Mouse (Mus musculus): ENCODE data around the gene Zbtb6. TPM values are rescaled to one million over a fixed set of nuclear protein-coding genes. Genes with fewer than 3 reads are reported as not detected.
A peak's percentile ranks its signal among the peaks of the same experiment; 100 is the strongest.

Gene Zbtb6
- total RNA-seq (2021), result 1 to 10 TPM; 6.7 to 7.0 TPM

DNA sequence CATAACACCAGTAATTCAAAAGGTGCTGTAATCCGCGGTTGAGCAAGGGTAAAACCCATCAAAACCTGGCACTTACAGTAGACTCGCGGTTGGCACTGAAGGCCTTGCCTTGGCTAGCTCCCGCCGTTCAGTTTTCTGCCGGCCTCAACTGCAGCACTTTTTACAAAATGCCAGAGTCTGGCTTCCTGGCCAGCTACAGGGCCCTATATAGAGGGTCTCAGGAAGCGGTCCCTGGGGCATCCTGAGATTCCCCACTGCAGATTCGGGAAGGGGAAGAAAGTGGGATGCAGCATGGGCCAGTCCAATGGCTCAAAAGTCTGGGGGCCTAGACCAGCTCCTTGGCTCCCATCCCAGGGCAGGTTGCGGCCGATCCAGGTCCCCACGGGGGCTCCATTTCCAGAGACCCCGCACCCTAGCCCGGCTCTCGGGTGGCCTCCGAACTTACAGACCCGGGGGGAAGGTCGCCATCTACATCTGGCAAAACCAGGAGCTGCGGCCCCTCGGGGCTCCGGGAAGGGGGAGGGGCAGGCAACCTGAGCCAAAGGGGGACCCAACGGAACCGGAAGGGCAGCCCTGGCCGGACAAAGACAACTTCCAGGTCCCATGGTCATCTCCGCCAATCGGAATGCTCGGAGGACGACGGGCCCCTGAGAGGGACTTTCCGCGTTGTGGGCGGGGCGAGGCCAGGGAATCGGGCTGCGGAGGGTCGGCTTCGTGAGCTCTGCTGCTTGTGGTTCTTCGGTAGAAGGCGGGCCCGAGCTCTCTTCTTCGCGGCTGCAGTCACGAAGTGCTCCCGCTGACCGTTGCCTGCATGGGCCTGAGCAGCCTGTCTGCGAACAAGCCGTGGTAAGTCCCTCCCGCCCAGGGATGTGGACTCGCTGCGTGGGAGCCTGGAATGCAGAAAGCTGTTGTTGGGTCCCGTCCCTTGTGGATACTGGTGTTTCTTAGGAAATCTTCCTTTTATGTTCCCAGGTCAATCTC lies at the start of gene Zbtb6, which contains the start of the genes Zbtb26 and Rabgap1:
Gene Zbtb6, minus strand, starts transcription at position 561 of the 981 bp plus-strand sequence.
Gene Zbtb26, minus strand, starts transcription at position 525 of the 981 bp plus-strand sequence.
Gene Rabgap1, plus strand, starts transcription at position 669 of the 981 bp plus-strand sequence.
- DNase-seq, result peak; percentile 97

GRCm38 (mm10) chr2:37488956-37489355 lies 46.0 kb upstream of the Zbtb6 start:
- DNase-seq, result no peak

GRCm38 (mm10) chr2:37486408-37486807 lies 43.4 kb upstream of the Zbtb6 start:
- no peak for DNase-seq

DNA sequence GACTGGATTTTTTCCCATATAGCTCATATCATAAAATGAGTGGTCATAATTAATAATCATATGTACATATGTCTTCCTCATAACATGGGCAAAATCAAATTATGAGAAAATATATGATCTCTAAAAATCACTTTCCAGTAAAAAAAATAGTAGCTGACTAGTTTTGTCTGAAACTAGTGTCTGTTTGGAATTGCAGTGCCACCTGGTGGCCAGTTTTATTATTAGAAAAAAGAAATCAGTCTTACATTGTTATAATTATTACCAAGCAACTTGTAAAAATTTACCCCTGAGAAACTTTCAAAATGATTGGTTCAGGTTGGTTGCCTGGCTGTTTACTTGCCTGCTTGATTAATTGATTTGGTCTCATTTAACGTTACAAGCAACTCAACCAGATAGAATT lies 42.4 kb upstream of the Zbtb6 start:
- DNase-seq, result peak; percentile 32

DNA sequence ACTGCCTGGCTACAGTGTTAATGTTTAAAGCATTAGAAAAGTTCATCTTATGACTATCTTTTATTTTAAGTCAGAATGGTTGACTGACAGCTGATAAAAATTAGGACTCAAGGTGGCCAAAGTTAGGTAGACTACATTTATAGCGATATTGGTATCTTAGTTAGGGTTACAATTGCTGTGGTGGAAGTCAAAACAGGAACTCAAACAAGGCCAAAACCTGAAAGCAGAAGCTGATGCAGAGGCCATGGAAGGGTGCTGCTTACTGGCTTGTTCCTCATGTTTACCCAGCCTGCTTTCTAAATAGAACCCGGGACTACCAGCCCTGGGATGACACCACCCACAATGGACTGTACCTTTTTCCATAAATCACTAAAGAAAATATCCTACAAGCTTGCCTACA lies 41.2 kb upstream of the Zbtb6 start:
- DNase-seq, result no peak

DNA sequence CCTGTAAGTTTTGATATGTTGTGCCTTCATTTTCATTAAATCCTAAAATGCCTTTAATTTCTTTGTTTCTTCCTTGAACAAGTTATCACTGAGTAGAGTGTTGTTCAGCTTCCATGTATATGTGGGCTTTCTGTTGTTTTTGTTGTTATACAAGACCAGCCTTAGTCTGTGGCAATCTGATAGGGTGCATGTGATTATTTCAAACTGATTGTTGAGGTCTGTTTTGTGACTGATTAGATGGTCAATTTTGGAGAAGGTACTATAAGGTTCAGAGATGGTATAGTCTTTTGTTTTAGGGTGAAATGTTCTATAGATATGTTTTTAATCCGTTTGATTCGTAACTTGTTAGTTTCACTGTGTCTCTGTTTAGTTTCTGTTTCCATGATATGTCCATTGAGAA lies 37.1 kb upstream of the Zbtb6 start:
- no peak for DNase-seq

DNA sequence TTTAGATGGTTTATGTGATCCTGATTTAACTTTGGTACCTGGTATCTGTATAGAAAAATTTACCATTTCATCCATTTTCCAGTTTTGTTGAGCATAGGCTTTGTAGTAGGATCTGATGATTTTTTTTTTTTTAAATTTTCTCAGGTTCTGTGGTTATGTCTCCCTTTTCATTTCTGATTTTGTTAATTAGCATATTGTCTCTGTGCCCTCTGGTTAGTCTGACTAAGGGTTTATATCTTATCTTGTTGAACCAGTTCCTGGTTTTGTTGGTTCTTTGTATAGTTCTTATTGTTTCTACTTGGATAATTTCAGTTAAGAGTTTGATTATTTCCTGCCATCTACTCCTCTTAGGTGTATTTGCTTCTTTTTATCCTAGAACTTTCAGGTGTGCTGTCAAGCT lies 36.6 kb upstream of the Zbtb6 start:
- no peak for DNase-seq

DNA sequence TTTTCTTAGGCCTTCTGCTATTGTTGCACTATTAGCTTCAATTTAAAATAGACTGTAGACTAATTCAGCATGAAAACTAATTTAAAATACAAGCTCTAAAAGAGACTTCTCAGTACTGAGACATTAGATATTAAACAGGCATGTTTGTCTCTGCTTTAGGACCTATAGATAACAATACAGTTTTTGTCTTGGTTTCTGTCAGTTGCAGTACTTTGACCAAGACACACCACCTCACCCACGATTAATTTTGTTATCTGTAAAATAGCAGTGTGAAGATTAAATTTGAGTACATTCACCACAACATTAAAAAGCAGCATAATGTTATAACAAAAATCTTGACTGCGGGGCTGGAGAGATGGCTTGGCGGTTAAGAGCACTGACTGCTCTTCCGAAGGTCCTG lies 23.3 kb upstream of the Zbtb6 start:
- no peak for DNase-seq

DNA sequence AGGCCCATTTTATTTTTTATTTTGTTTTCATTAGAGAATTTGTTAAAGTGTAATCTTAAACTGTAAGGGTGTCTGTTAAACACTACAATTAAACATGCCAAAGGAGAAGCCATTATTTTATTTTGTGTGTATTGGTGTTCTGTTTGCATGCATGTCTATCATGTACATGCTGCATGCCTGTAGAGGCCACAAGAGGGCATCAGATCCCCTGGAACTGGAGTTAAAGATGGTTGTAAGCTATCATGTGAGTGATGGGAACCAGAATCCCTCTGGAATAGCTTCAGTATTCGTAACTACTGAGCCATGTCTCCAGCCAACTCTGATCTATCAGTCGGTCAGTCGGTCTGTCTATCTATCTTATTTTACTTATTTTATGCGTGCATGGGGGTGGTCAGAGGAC lies 17.7 kb upstream of the Zbtb6 start:
- DNase-seq, result no peak

DNA sequence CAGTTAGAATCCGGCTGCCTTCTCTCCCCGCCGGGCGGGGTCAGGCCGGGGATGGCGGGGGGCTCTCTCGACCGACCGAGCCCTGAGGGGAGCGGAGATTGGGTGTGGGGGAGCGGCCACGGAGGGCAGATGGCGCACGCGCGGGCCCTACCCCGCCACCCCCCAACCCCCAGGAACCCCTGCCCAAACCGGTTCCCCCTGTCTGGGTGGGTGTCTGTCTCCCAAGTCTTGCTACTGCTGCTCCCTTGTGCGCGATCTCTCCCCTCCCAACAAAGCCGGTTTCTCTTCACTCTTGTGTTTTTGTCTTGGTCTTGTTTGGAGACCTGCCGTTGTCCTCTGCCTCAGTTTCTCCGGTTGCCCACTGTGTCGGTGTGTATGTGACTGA lies 9.4 kb upstream of the Zbtb6 start:
- no peak for DNase-seq

DNA sequence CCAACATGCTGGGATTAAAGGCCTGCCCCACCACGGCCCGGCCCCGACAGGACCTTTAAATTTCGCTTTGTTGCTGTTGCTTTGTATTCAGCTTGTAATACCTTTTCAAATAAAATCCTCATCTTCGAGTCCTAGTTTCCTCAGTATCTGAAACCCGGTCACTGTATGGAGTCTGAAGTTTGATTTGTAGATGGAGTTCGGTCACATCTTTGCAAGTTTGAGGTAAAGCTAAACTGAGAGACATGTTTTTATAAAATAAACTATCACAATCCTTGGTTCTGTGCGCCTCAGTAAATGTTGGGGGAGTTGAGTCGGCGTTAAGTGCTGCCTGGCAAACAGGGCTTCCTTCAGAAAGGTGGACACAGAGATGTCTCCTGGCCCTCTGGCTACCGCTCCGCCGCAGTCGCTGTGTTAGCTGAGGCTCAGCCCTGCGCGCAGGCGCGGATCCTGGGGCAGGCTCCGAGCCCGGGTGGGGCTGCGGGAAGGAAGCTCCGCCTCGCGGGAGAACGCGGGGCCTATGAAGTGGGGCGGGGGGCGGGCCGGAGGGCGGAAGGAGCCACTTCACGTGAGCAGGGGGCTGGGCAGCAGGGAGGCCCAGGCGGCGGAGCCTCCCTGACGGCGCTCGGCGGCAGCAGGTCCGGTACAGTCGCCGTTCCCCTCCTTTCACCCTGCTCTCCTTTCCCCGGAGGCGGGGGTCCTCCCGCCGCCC lies 8.8 kb upstream of the Zbtb6 start:
- DNase-seq, result peak; percentile 96

- no peak for DNase-seq
Measured at GRCm38 (mm10) chr2:37431609-37432008, 11.4 kb downstream of the Zbtb6 start.

DNA sequence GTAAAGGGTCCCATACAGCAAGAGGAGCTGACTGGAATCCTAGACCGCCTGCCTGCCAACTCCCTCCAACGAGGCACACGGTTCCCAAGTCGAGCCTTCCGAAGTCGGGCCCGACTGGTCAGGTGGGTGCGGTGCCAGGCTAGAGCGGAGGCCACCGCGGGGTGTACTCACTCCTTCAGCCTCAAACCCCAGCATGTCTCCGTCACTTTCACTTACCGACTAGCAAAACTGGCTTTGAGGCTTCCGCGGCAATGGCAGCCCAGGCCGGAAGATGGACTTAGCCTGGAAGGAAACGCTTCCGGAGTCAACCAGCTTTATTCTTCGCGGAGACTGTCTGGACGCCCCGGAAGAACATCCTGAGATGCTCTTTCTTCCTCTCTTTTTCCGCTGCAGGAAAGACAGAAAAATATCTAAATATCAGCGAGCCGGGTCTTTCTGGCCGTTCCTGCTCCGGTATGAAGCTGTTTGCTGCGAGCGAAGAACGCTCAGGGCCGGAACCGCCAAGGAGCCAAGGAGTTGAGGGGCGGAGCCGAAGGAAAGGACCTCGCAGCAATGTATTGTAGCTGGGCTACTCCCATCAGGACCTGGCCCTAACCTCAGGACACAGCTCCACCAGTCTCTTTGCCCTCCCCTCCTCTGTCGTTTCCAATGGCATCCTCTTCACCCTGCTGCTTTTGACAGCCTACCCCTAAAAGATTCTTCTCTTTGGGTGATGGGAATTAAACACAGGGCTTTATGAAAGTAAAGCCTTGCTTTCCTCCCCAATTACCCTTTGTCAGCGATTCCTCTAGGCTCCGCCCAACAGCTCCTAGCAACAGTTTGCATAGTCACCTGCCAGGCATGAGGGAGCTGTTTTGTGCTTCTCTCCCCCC lies 12.1 kb downstream of the Zbtb6 start:
- peak; percentile 84 for DNase-seq

- DNase-seq, result no peak
Measured at GRCm38 (mm10) chr2:37423671-37424070, 19.3 kb downstream of the Zbtb6 start.

- peak; percentile 96 for DNase-seq
Measured at GRCm38 (mm10) chr2:37422306-37423304, 20.4 kb downstream of the Zbtb6 start, which contains the start of gene Rc3h2. Rc3h2 (minus strand) TSS chr2:37422903.

DNA sequence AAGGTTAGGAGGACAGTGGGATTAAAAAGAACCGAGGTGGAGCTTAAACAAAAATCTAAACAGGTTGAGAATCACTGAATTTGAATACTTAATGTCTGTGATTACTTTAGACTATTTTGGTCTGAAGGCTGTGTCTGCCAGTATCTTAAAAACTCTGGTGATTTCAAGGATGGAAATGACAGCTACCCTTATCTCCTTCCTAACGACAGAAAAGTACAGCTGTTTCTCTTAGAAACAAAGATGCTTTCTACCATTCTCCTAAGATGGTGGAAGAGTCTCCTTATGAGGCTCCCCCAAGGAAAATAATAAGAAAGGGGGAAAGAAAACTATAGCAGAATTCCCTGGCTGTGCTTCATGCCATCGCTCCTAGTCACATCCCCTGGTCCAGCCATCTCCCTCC lies 21.1 kb downstream of the Zbtb6 start:
- no peak for DNase-seq

GRCm38 (mm10) chr2:37395539-37395938 lies 47.4 kb downstream of the Zbtb6 start:
- DNase-seq, result no peak

DNA sequence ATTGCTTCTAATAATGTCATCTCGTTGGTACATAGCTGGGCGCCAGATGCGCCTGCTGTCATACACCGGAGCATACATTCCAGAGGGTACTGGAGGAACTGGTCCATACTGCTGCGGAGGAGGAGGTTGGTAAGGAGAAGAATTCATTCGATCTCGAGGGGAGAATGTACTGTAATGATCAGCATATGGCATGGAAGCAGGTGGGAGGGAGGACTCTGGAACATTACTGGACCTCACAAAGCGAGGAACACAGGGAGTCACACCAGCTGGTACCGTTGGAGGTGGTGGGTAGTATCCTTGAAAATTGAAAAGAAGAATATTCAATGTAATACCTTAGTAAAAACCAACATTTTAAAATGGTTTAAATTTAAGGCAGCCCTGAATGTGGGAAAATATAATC lies 60.0 kb downstream of the Zbtb6 start:
- DNase-seq, result no peak

DNA sequence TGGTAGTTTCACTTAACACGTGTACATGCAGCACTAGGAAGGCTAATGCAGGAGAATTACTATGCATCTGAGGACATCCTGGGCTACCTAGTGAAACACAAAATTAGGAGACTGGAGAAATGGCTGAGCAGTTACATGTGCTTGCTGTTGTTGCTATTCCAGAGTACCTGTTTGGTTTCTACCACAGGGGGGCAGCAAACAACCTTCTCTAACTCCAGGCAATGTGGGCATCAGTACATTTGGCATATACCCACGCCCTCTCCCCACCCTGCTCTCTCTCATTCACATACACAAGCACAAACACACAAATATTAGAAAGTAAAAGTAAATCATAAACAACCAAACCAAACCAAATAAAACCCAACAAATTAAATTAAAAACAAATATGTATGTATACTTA lies 62.8 kb downstream of the Zbtb6 start:
- peak; percentile 65 for DNase-seq

DNA sequence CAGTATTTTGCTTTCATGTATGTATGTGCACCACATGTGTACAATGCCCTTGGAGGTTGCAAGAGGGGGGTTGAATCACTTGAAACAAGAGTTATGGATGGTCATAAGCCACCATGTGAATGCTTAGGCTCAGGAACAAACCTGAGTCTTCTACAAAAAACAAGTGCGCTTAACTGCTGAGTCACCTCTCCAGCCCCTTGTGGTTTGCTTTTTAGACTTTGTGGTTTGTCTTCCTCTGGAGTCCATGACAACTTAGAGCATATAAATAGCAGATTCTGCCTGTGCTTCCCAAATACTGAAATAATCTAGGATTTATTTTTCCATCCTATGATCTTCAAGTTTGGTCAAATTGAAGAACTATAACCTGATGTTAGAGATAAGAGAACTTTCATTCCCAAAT lies 67.0 kb downstream of the Zbtb6 start:
- no peak for DNase-seq
